Mouse (Mus musculus): Measurements from ENCODE around the gene Tmem63b. TPM values are rescaled to one million over a fixed set of nuclear protein-coding genes. Genes with fewer than 3 reads are reported as not detected.

The Tmem63b gene
- polyA plus RNA-seq, 1 experiment from 2014 or later = 49.3 TPM

DNA sequence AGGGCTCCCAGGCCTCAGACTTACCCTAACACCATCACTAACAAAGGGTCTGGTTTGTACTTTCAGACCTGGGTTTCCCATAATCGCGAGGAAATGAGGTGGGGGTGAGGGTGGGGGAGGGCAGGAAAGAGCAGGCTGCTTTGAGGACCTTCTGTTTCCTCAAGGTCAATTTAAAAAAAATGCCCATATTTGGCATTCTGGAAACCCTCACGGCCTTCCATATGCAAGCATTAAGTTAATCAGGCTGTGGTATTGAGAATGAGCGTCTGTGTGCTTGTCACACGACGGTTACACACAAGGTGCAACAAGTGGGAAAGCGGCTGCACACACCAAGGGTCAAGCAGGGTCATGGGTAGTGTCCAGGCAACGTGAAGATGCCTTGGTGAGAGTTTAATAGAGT lies 74.7 kb downstream of the Tmem63b start:
- no peak overlapping the region for H3K9ac ChIP-seq (ENCODE audit: low read length)
- H3K4me2 ChIP-seq = no peak overlapping the region
- H3K9me3 ChIP-seq (ENCODE audit: control insufficient read depth, low read length) = 0 out of 2 replicates have a peak, but pooled peaks cover 3% of the 10 kb centered on the region
- H3K36me3 ChIP-seq (ENCODE audit: control insufficient read depth, insufficient read depth, low read length) = no peaks in the 10 kb centered on the region
- ATAC-seq (ENCODE audit: low FRiP score) (no peak), DNase-seq (ENCODE audit: low spot score, missing footprints) (no peak)
- H3K4me3 ChIP-seq (ENCODE audit: low read depth, low read length) = no peak overlapping the region
- peaks cover 4% of the 10 kb centered on the region for H3K4me1 ChIP-seq (ENCODE audit: control insufficient read depth, insufficient read depth, low read length)
- WGBS = 86% methylated on average over 8 of the region's 8 CpGs
- no peaks in the 10 kb centered on the region for H3K27me3 ChIP-seq (ENCODE audit: control insufficient read depth, insufficient read depth, low read length)
- H3K27ac ChIP-seq (ENCODE audit: low read depth, low read length) = no peak overlapping the region

Other genes with a start within 250 kb of the Tmem63b start
- 0.40 and 0.46 TPM in 2 replicates for gene Spats1, start 211.5 kb downstream of the Tmem63b start, polyA plus RNA-seq (2014; fragmentation: Nextera tagmentation; extraction: Ambion mirVana)
- 13.5 and 18.1 TPM in 2 replicates for gene Aars2, start 180.1 kb downstream of the Tmem63b start, polyA plus RNA-seq (2014; fragmentation: Nextera tagmentation; extraction: Ambion mirVana)
- 1.7 and 2.0 TPM in 2 replicates for gene Tcte1, start 163.5 kb downstream of the Tmem63b start, polyA plus RNA-seq (2014; fragmentation: Nextera tagmentation; extraction: Ambion mirVana)
- 5.1 and 6.2 TPM in 2 replicates for gene Tmem151b, start 137.2 kb downstream of the Tmem63b start, polyA plus RNA-seq (2014; fragmentation: Nextera tagmentation; extraction: Ambion mirVana)
- 7.8 and 9.0 TPM in 2 replicates for gene Nfkbie, start 131.2 kb downstream of the Tmem63b start, polyA plus RNA-seq (2014; fragmentation: Nextera tagmentation; extraction: Ambion mirVana)
- gene Slc35b2, start 123.0 kb downstream of the Tmem63b start, polyA plus RNA-seq (2014; fragmentation: Nextera tagmentation; extraction: Ambion mirVana) = 97.2 and 102 TPM in 2 replicates
- 1,614 and 1,690 TPM in 2 replicates for gene Hsp90ab1, start 113.6 kb downstream of the Tmem63b start, polyA plus RNA-seq (2014; fragmentation: Nextera tagmentation; extraction: Ambion mirVana)
- gene Slc29a1, start 87.3 kb downstream of the Tmem63b start, polyA plus RNA-seq (2014; fragmentation: Nextera tagmentation; extraction: Ambion mirVana) = 45.1 and 46.8 TPM in 2 replicates
- 0.21 TPM in 1 of 2 replicates, not detected in the other for gene Mymx, start 84.8 kb downstream of the Tmem63b start, polyA plus RNA-seq (2014; fragmentation: Nextera tagmentation; extraction: Ambion mirVana)
- 0.52 and 0.84 TPM in 2 replicates for gene Capn11, start 27.6 kb downstream of the Tmem63b start, polyA plus RNA-seq (2014; fragmentation: Nextera tagmentation; extraction: Ambion mirVana)
- gene Mrpl14, start 583 bp downstream of the Tmem63b start, polyA plus RNA-seq (2014; fragmentation: Nextera tagmentation; extraction: Ambion mirVana) = 111 and 114 TPM in 2 replicates
- gene 1600014C23Rik, start 46.9 kb upstream of the Tmem63b start, polyA plus RNA-seq (2014; fragmentation: Nextera tagmentation; extraction: Ambion mirVana) = 0.48 TPM in 1 of 2 replicates, not detected in the other

Measured in midbrain, embryonic 11.5 days (tissue).